Mouse (Mus musculus) Patski (cell line): ENCODE results near the gene Acot5. TPM values are rescaled to one million over a fixed set of nuclear protein-coding genes. Genes with fewer than 3 reads are reported as not detected.
"Not testable (repeated sequence)": the region's sequence is repeated elsewhere in the genome, so short reads cannot be mapped to it uniquely, and the experiment has no call there.

Source experiments
- ATAC-seq: fragments of 100-300 bp; one replicate; pipeline ENCODE4 v1.8.0; 2021
- CTCF ChIA-PET: fragments of 350-600 bp; sonication (Branson Sonifier 250); formaldehyde crosslinking; loops from one replicate; lab custom pipeline; 2022; ENCODE audit warnings: inconsistent platforms; lab: Charles Lee
- POLR2A ChIA-PET: fragments of 350-600 bp; sonication (Branson Sonifier 250); formaldehyde crosslinking; loops from one replicate; lab custom pipeline; 2022; ENCODE audit warnings: antibody characterized with exemption, inconsistent platforms; lab: Charles Lee
- DNase-seq: peaks from one replicate; pipeline ENCODE4 v3.0.0-alpha.2; 2011; ENCODE audit warnings: low read depth, low spot score
- H3K27me3 ChIP-seq: fragments of 371-371 bp; one replicate; pipeline ENCODE4 v1.5.1; 2021
- CTCF ChIP-seq: fragments of 100-300 bp; IDR thresholded peaks from one replicate; pipeline ENCODE4 v1.5.1; 2021
- in situ Hi-C: fragments of 300-500 bp; cut with MboI; formaldehyde crosslinking; loops from 3 replicates; pipeline ENCODE4 v1.11.1; 2018; ENCODE audit warnings: low pct_unique_long_range_greater_than_20kb, mixed read lengths
- polyA plus RNA-seq: library from polyadenylated mRNA; unstranded; gene quantifications from one replicate; pipeline ENCODE4 v1.2.3, GENCODE M21; 2021

The Acot5 gene
- polyA plus RNA-seq, 1 experiment from 2014 or later = 1.1 TPM

- POLR2A ChIA-PET = no interaction called here
- no peak for ATAC-seq
- CTCF ChIA-PET = interaction anchor here (0.7 to 1.5 kb wide), 5 partner anchors 9 to 185 kb away, joined by 3 to 8 read pairs (median 4); partner anchors contain the start of gene Acot3
- in situ Hi-C loops = no loop called here
- DNase-seq = no peak
- no peaks in the 10 kb centered on the region for H3K27me3 ChIP-seq
- TF ChIP-seq CTCF = peak; percentile 65
Observed at GRCm38 (mm10) chr12:84060946-84061345, 8.2 kb upstream of the Acot5 start.

DNA sequence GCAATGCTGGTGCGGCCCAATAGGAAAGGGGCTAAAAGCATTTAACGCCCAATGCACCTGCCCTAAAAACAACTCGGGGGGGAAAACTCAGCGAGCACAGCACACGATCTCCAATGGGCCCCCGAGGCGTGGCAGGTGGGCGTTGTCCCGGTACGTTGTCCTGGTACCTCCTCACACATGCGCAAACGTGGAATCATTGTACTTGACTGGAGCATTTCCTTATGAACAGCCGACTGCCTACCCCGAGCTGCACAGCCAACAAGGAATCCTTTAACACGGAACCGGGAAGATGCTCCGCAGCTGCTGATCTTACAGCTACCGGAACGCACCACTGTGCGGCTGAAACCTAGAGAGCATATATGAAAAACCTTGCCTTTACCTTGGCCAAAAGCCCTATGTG is 6.8 kb upstream of the Acot5 start:
- in situ Hi-C loops = no loop called here

DNA sequence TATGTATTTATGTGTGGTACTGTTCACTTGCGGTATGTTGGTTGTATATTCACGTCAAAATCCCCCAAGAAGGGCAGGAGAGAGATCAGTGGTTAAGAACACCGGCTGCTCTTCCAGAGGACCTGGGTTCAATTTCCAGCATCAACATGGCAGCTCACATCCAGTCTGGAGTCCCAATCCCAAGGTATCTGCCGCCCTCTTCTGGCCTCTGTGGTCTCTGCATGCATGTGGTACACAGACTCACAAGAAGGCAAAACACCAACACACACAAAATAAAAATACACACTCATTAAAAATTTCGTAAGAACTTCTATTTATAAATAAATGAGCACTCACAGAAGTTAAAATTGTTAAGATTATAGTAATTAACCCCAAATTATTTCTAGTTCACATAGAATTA is 5.9 kb upstream of the Acot5 start:
- CTCF ChIA-PET = interaction anchor here (1.3 to 1.7 kb wide), 2 partner anchors 63 to 91 kb away, joined by 3 to 8 read pairs; no protein-coding TSS in a partner anchor
- H3K27me3 ChIP-seq = no peaks in the 10 kb centered on the region
- in situ Hi-C loops = no loop called here
- ATAC-seq = no peak
- POLR2A ChIA-PET = no interaction called here
- DNase-seq = no peak
- TF ChIP-seq CTCF = peak; percentile 69

More for the DNA sequence above, 6.8 kb upstream of the Acot5 start:
- no peak for DNase-seq
- TF ChIP-seq CTCF = no peak
- CTCF ChIA-PET = interaction anchor here (1.3 to 1.7 kb wide), 2 partner anchors 62 to 90 kb away, joined by 3 to 8 read pairs; no protein-coding TSS in a partner anchor
- ATAC-seq = no peak
- POLR2A ChIA-PET = no interaction called here
- no peaks in the 10 kb centered on the region for H3K27me3 ChIP-seq

- no peak for TF ChIP-seq CTCF
- ChIA-PET CTCF (interaction anchor here (1.7 kb wide), 1 partner anchor 92 kb away, joined by 8 read pairs; no protein-coding TSS in a partner anchor), POLR2A (no interaction called here)
- ATAC-seq = no peak
- in situ Hi-C loops = no loop called here
- H3K27me3 ChIP-seq = no peaks in the 10 kb centered on the region
- no peak for DNase-seq
Observed at GRCm38 (mm10) chr12:84063833-84064232, 5.3 kb upstream of the Acot5 start.

DNA sequence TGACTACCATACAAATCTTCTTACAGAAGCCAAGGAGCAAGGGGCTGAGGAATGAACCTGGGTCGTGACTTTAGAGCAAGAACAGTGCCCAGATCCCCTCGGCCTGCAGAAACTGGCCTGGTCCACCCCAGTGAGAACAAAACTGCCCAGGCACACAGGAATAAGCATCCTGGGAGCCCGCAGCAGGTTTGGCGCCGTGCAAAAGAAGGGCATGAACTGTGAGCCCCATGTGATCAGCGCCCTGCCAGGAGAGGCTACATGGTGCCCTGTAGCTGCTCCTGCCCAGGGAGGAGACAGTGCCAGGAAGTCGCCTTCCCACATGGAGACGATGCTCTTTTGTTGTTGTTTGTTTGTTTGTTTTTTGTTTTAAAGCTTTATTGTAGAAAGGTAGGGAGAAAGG is 4.5 kb upstream of the Acot5 start:
- ChIA-PET POLR2A (interaction anchor here (0.7 kb wide), 1 partner anchor 19 kb away, joined by 3 read pairs; no protein-coding TSS in a partner anchor), CTCF (no interaction called here)
- DNase-seq = no peak
- ATAC-seq = no peak
- in situ Hi-C loops = no loop called here
- H3K27me3 ChIP-seq = no peaks in the 10 kb centered on the region
- TF ChIP-seq CTCF = no peak

- no peak for TF ChIP-seq CTCF
- in situ Hi-C loops = no loop called here
- CTCF ChIA-PET = interaction anchor here (1.2 kb wide), 1 partner anchor 11 kb away, joined by 3 read pairs; no protein-coding TSS in a partner anchor
- H3K27me3 ChIP-seq = peaks cover 1% of the 10 kb centered on the region
- ATAC-seq = no peak
- no peak for DNase-seq
- POLR2A ChIA-PET = no interaction called here
Observed at GRCm38 (mm10) chr12:84067752-84068151, 1.4 kb upstream of the Acot5 start.

DNA sequence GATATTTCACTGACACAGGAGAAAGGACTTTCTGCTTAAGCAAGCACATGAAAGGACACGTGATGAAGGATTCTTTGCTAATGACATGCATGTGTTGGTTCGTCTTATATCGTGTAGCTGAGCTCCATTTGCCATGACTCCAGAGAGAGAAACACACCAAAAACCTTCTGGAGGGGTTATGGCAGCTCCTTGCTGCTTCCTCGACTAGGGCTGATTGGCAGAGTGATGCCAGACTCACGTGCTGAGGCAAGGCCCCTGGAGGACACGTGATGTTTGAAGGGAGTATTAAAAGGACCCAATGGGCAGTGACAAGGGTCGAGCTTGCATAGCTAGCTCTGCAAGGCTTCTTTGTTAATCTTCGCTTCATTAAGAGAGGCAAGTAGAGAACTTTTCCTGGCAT is 829 bp upstream of the Acot5 start:
- ChIA-PET CTCF (no interaction called here), POLR2A (no interaction called here)
- DNase-seq (no peak), ATAC-seq (no peak)
- TF ChIP-seq CTCF = no peak
- peaks cover 6% of the 10 kb centered on the region for H3K27me3 ChIP-seq
- in situ Hi-C loops = no loop called here

GRCm38 (mm10) chr12:84069582-84069981 is 457 bp downstream of the Acot5 start:
- in situ Hi-C loops, POLR2A ChIA-PET, DNase-seq, CTCF ChIA-PET, ATAC-seq: not testable (repeated sequence)
- peaks cover 10% of the 10 kb centered on the region for H3K27me3 ChIP-seq

DNA sequence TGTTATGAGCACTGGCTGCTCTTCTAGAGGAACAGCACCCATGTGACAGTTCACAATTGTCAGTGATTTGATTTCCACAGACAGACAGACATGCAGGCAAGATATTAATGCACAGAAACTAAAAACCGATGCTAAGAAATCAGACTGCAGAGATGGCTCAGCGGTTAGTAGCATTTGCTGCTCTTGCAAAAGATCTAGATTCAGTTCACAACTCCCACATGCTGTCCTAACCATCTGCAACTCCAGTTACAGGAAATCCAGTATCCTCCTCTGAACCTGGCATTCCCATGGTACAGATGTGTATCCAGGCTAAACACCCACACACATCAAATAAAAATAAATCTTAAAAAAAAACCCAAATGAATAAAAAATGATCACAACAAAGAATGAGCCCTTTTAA is 2.6 kb downstream of the Acot5 start:
- ChIA-PET POLR2A (no interaction called here), CTCF (no interaction called here)
- peaks cover 10% of the 10 kb centered on the region for H3K27me3 ChIP-seq
- ATAC-seq (no peak), DNase-seq (no peak)
- TF ChIP-seq CTCF = no peak
- in situ Hi-C loops = no loop called here

GRCm38 (mm10) chr12:84077371-84077990 is 8.4 kb downstream of the Acot5 start:
- POLR2A ChIA-PET = interaction anchor here (0.6 kb wide), 1 partner anchor 458 kb away, joined by 3 read pairs; no protein-coding TSS in a partner anchor
- no peak for DNase-seq
- no peak for TF ChIP-seq CTCF
- in situ Hi-C loops = no loop called here
- no peak for ATAC-seq
- CTCF ChIA-PET = no interaction called here
- H3K27me3 ChIP-seq = peaks cover 16% of the 10 kb centered on the region

GRCm38 (mm10) chr12:84083842-84084241 is 14.7 kb downstream of the Acot5 start:
- POLR2A ChIA-PET = no interaction called here
- in situ Hi-C loops = no loop called here
- TF ChIP-seq CTCF = no peak
- peaks cover 10% of the 10 kb centered on the region for H3K27me3 ChIP-seq
- CTCF ChIA-PET = interaction anchor here (0.9 kb wide), 1 partner anchor 23 kb away, joined by 3 read pairs; no protein-coding TSS in a partner anchor
- no peak for ATAC-seq
- DNase-seq = no peak
